Mouse (Mus musculus) WW6 (cell line): Measurements from ENCODE around the gene Prdm4.

Experiments
- DNase-seq: peaks from one replicate; pipeline ENCODE4 v3.0.0-alpha.2; 2013; ENCODE audit warnings: low read depth, low spot score

The Prdm4 gene

DNA sequence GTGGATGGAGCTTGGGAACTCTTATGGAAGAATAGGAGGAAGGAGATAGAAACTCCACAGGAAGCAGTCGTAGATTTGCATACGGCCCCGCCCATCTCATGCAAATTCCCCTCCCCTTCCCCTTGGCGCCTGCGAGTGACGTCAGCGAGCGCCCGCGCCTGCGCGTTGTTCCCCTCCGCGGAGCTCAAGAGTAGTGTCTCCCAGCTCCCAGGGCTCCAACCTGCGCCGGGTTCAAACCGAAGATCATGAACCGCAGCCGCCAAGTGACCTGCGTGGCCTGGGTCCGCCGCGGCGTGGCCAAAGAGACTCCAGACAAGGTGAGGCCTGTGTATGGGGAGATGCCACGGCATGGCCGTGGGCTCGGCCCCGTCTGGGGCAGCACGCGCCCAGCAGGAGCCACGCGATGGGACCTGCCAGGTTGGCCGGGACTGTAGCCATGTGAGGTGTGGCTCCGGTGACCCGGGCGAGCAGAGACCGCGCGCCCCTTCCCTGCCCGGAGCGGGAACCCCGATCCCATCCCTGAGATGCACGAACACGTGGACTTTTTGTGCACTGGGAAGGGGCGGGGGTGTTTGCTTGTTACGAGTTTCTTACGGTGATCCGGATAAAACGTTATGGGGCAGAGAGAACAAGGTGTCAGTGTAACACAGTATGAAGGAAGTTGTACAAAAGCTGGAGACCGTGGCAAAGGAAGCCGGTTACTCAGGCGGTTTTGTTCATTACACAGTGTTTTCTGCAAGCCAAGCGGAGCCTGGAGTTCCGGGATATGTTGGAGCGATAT, 45.1 kb downstream of the Prdm4 start:
- peak; percentile 76 for DNase-seq

- no peak for DNase-seq
Observed at GRCm38 (mm10) chr10:85846105-85846862, 70.7 kb downstream of the Prdm4 start.
